Mouse (Mus musculus): ENCODE measurements at regions not wholly inside any gene's neighbourhood (a gene's known extent, or its start where the extent isn't known, plus 50 kb on each side); places are given as distances from the start of the nearest gene placed in this dataset.

DNA sequence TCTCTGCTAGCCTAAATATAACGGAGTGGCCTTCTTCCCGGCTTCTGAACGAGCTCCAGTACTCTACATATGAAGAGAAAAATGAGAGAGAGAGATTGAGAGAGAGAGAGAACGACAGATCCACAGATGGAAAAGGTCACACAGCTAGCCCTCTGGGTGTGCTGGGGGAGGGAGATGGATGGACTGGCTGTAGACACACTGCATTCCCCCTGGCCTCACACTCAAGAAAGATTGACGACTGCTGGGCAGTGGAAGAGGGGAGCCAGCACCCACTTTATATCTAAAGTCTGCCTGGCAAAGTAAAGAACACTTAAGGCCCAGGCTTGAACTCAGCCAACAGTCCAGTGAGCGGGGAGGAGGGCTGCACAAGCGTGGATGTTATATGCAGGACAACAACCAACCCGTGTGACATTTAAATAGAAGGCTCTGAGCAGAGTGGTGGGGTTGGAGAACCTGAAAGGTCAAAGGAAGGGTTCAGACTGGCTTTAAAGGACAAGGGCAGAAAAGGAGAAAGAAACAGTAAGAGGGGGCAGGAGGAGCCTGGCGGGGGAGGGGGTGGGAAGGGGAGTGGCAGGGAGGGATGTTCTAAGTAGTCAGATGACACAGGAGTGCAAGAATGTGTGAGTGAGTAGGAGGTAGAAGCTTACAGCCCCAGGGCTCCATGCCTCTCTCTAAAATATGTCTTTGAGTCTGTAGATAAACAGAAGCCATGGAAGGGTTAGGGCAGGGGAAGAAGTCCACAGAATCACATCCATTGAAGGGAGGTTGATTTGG, 137.2 kb downstream of the Zfp36l1 start:
- TF ChIP-seq CTCF (IDR thresholded peaks at IDR 0.05; ENCODE audit: low read depth, low read length) (no peak), POLR2A (IDR thresholded peaks at IDR 0.05; ENCODE audit: borderline replicate concordance, low read depth, low read length) (no peak)
